Mouse (Mus musculus) E14TG2a.4 (cell line): ENCODE data around the gene Tmppe.

Experiments
- CTCF ChIP-seq: conservative IDR thresholded peaks from 2 replicates; pipeline ENCODE4 v1.5.1; 2014; ENCODE audit warnings: low read length
- NANOG ChIP-seq: IDR thresholded peaks from 2 replicates; pipeline ENCODE4 v1.6.1; 2014; ENCODE audit warnings: borderline replicate concordance, low read length, mixed read lengths
- POU5F1 ChIP-seq: IDR thresholded peaks from 2 replicates; pipeline ENCODE4 v1.6.1; 2014; ENCODE audit warnings: low read length, borderline replicate concordance

DNA sequence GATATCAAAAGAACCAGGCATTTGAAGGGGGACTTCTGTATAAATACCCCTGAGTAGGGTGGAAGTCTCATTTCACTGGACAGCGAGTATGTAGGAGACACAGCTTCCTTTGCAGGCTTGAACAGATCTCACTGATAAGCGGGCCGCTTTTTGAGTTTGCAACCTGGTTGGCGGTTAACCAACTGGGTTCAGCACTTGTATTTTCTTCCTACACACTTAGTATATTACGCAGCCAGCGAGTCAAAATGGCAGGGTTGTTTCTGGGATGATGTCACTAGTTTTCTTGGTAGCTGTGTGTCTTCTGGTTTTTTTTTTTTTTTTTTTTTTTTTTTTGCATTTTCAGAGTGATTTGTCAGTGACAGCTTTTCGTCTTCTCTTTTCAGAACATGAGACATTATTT, 20.9 kb downstream of the Tmppe start:
- TF ChIP-seq CTCF (no peak), POU5F1 (no peak), NANOG (no peak)
